Mouse (Mus musculus) heart, embryonic 12.5 days (tissue): Measurements from ENCODE around the gene Phldb3. TPM values are rescaled to one million over a fixed set of nuclear protein-coding genes. Genes with fewer than 3 reads are reported as not detected.

Experiments used
- ATAC-seq: fragments of 200-750 bp; cut with Nextera tagmentation; 2 replicates; pipeline ENCODE4 v1.8.0; 2017; ENCODE audit warnings: moderate TSS enrichment, moderate library complexity; ENCODE audit not compliant: insufficient number of reproducible peaks, low FRiP score
- H3K27ac ChIP-seq: fragments of 300-500 bp; sonication (generic); 2 replicates; pipeline ENCODE4 v1.5.1; 2016; ENCODE audit warnings: mild to moderate bottlenecking, moderate library complexity; ENCODE audit not compliant: poor library complexity, severe bottlenecking
- H3K27me3 ChIP-seq: fragments of 300-500 bp; sonication (generic); replicated peaks from 2 replicates; pipeline ENCODE4 v1.6.1; 2016; ENCODE audit warnings: mild to moderate bottlenecking, moderate library complexity
- H3K36me3 ChIP-seq: fragments of 300-500 bp; sonication (generic); 2 replicates; pipeline ENCODE4 v1.6.1; 2016; ENCODE audit warnings: mild to moderate bottlenecking, moderate library complexity
- H3K4me1 ChIP-seq: fragments of 300-500 bp; sonication (generic); replicated peaks from 2 replicates; pipeline ENCODE4 v1.6.1; 2016; ENCODE audit warnings: mild to moderate bottlenecking
- H3K4me2 ChIP-seq: fragments of 300-500 bp; sonication (generic); 2 replicates; pipeline ENCODE4 v1.6.1; 2016; ENCODE audit warnings: mild to moderate bottlenecking, moderate library complexity
- H3K4me3 ChIP-seq: fragments of 300-500 bp; sonication (generic); 2 replicates; pipeline ENCODE4 v1.5.1; 2016; ENCODE audit warnings: mild to moderate bottlenecking
- H3K9ac ChIP-seq: fragments of 300-500 bp; sonication (generic); 2 replicates; pipeline ENCODE4 v1.6.1; 2016; ENCODE audit warnings: mild to moderate bottlenecking, moderate library complexity
- H3K9me3 ChIP-seq: fragments of 300-500 bp; sonication (generic); replicated peaks from 2 replicates; pipeline ENCODE4 v1.6.1; 2016; ENCODE audit warnings: mild to moderate bottlenecking, moderate library complexity
- WGBS: fragments of 180-500 bp; shearing (Covaris S2); methylation state at CpG from one replicate; pipeline ENCODE4 v1.1.7; 2016; 5-methylcytosine and 5-hydroxymethylcytosine counted together
- polyA plus RNA-seq: library from polyadenylated mRNA; unstranded; fragments of >200 nt; fragmentation: Nextera tagmentation; extraction: Ambion mirVana; gene quantifications from 2 replicates; pipeline ENCODE4 v1.2.1, GENCODE M21; 2016

The Phldb3 gene
- polyA plus RNA-seq, 1 experiment from 2014 or later, result not detected

GRCm38 (mm10) chr7:24662575-24662974 lies 52.0 kb downstream of the Phldb3 start:
- no peaks in the 10 kb centered on the region for H3K9me3 ChIP-seq
- no peaks in the 10 kb centered on the region for H3K4me1 ChIP-seq
- H3K27ac ChIP-seq, result no peak overlapping the region
- H3K36me3 ChIP-seq, result no peaks in the 10 kb centered on the region
- 17% methylated on average over 8 of the region's 8 CpGs for WGBS
- H3K4me2 ChIP-seq, result no peak overlapping the region
- no peaks in the 10 kb centered on the region for H3K27me3 ChIP-seq
- ATAC-seq, result no peak
- no peak overlapping the region for H3K9ac ChIP-seq
- H3K4me3 ChIP-seq, result no peak overlapping the region

DNA sequence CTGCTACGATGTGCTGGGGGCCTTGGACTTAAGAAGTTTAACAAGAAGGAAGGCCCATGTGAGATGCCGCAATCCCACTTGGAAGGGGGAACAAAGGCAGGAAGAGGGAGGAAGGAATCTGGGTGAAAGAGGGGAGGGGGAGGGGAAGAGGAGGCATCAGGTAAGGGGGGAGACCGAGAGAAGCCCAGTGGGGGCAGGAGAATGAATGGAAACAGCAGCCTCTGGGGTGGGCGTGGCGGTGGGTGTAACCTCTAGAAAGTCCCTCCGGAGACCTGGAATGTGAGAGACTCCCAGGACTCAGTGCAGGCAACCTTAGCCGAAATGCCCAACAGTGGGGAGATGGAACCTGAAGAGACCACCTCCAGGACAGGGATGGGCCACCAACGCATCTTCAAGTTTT lies 53.7 kb downstream of the Phldb3 start:
- H3K27me3 ChIP-seq, result 0 out of 2 replicates have a peak, but pooled peaks cover under 1% of the 10 kb centered on the region
- ATAC-seq, result no peak
- no peak overlapping the region for H3K9ac ChIP-seq
- no peak overlapping the region for H3K27ac ChIP-seq
- no peaks in the 10 kb centered on the region for H3K36me3 ChIP-seq
- H3K4me1 ChIP-seq, result no peaks in the 10 kb centered on the region
- H3K4me2 ChIP-seq, result no peak overlapping the region
- no peak overlapping the region for H3K4me3 ChIP-seq
- H3K9me3 ChIP-seq, result no peaks in the 10 kb centered on the region
- 33% methylated on average over 8 of the region's 8 CpGs for WGBS

DNA sequence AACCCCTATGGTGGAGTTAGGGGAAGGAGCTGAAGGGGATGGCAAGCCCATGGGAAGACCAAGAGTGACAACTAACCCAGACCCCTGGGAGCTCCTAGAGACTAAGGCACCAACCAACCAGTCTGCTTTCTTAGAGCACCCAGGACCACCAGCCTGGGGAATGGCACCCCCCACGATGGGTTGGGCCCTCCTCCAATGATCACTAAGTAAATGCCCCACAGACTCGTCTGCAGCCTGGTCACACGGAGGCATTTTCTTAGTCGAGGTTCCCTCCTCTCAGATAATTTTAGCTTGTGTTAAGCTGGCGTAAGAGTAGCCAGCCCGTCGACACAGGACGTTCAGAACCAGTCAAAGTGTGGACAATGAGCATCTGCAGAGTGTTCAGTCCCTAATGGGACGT lies 54.4 kb downstream of the Phldb3 start:
- H3K4me3 ChIP-seq, result no peak overlapping the region

DNA sequence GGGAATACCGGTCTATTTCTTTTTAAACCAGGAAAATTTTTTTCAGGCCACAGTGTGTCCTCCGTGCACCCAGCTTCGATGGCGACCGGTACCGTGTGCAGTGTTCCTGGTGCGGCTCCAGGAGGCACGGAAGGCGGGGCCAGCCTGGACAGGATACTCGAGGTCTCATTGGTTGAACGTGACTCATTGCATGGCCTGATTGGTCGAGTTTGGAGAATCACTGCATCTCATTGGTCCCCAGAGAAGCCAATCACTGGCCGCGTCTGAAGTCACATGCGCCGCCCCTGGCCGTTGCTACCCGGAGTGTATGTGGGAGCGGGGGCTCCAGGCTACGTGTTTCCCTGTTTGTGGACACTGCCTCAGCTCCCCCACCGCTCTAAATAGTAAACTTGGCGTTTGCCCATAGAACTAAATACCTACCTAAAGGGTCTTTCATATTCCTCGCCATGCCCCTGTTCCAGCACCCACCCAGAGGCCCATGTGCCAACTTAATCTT lies 61.4 kb downstream of the Phldb3 start:
- Histone ChIP-seq H3K4me1 (no peaks in the 10 kb centered on the region), H3K36me3 (no peaks in the 10 kb centered on the region), H3K9ac (no peak overlapping the region), H3K27me3 (0 out of 2 replicates have a peak, but pooled peaks cover 5% of the 10 kb centered on the region), H3K4me2 (no peak overlapping the region), H3K27ac (no peak overlapping the region), H3K4me3 (no peak overlapping the region), H3K9me3 (no peaks in the 10 kb centered on the region)
- 86% methylated on average over 23 of the region's 23 CpGs for WGBS
- no peak for ATAC-seq

More for the DNA sequence above, 54.4 kb downstream of the Phldb3 start:
- no peaks in the 10 kb centered on the region for H3K36me3 ChIP-seq
- no peaks in the 10 kb centered on the region for H3K4me1 ChIP-seq
- no peaks in the 10 kb centered on the region for H3K9me3 ChIP-seq
- no peak overlapping the region for H3K27ac ChIP-seq
- no peak overlapping the region for H3K9ac ChIP-seq
- ATAC-seq, result no peak
- 54% methylated on average over 9 of the region's 9 CpGs for WGBS
- no peak overlapping the region for H3K4me2 ChIP-seq
- H3K27me3 ChIP-seq, result 0 out of 2 replicates have a peak, but pooled peaks cover 5% of the 10 kb centered on the region

DNA sequence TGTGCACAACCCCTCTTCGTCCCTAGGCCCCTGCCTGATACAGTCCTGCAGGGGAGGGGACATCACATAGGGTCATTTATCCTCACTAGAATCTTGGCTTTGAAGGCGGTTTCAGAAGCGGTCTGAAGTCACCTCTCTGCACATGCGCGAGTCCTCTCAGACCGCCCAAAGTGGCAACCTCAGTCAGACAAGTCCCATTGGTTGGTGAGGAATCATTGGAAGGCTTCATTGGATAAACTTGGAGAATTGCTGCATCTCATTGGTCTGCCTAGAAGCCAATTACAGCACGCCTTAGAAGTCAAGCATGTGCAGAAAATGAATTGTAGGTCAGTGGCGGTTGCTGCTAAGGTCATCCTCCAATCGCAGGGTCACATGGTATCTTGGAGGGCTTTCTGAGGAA lies 66.0 kb downstream of the Phldb3 start, which contains the start of gene Tex101:
Gene Tex101, minus strand, starts transcription at position 101 of the 400 bp plus-strand sequence.
- Histone ChIP-seq H3K36me3 (no peaks in the 10 kb centered on the region), H3K9ac (no peak within 1 kb of the TSS), H3K9me3 (no peaks in the 10 kb centered on the region), H3K27me3 (peaks cover 7% of the 10 kb centered on the region; the same call in 1 of the 2 replicates), H3K4me2 (no peak within 1 kb of the TSS), H3K27ac (no peak within 1 kb of the TSS), H3K4me1 (no peaks in the 10 kb centered on the region), H3K4me3 (no peak within 1 kb of the TSS)
- ATAC-seq, result no peak
- WGBS, result 84% methylated on average over 9 of the region's 9 CpGs

Other genes with a start within 250 kb of the Phldb3 start
- 6.9 and 7.8 TPM in 2 replicates for gene Kcnn4, start 240.5 kb upstream of the Phldb3 start, polyA plus RNA-seq
- 21.4 and 21.6 TPM in 2 replicates for gene Smg9, start 211.1 kb upstream of the Phldb3 start, polyA plus RNA-seq
- not detected in 2 replicates for gene Irgc1, start 158.5 kb upstream of the Phldb3 start, polyA plus RNA-seq
- gene Plaur, start 148.3 kb upstream of the Phldb3 start, polyA plus RNA-seq, result 5.6 and 8.8 TPM in 2 replicates
- gene Cadm4, start 128.7 kb upstream of the Phldb3 start, polyA plus RNA-seq, result 0.65 and 0.81 TPM in 2 replicates
- 31.9 and 35.8 TPM in 2 replicates for gene Zfp428, start 103.8 kb upstream of the Phldb3 start, polyA plus RNA-seq
- gene AC161166.1, start 98.3 kb upstream of the Phldb3 start, polyA plus RNA-seq, result 0.37 and 0.40 TPM in 2 replicates
- gene Irgq, start 80.1 kb upstream of the Phldb3 start, polyA plus RNA-seq, result 9.0 TPM in 2 replicates
- gene Pinlyp, start 64.6 kb upstream of the Phldb3 start, polyA plus RNA-seq, result not detected in 2 replicates
- gene Xrcc1, start 64.5 kb upstream of the Phldb3 start, polyA plus RNA-seq, result 70.5 and 71.7 TPM in 2 replicates
- gene Ethe1, start 23.2 kb upstream of the Phldb3 start, polyA plus RNA-seq, result 17.6 and 19.2 TPM in 2 replicates
- 0.69 and 1.1 TPM in 2 replicates for gene Zfp575, start 23.1 kb upstream of the Phldb3 start, polyA plus RNA-seq
- 0.10 and 0.15 TPM in 2 replicates for gene Lypd3, start 25.8 kb downstream of the Phldb3 start, polyA plus RNA-seq
- not detected in 2 replicates for gene Tex101, start 65.9 kb downstream of the Phldb3 start, polyA plus RNA-seq
- gene BC049730, start 98.5 kb downstream of the Phldb3 start, polyA plus RNA-seq, result not detected in 2 replicates
- not detected in 2 replicates for gene Gm4763, start 116.1 kb downstream of the Phldb3 start, polyA plus RNA-seq
- gene Cd177, start 149.5 kb downstream of the Phldb3 start, polyA plus RNA-seq, result 0.06 TPM in 1 of 2 replicates, not detected in the other
- not detected in 2 replicates for gene Ceacam10, start 166.4 kb downstream of the Phldb3 start, polyA plus RNA-seq